Mouse (Mus musculus) thymus, adult 2 months (tissue): ENCODE results near the gene Clcnkb.
A peak's percentile ranks its signal among the peaks of the same experiment; 100 is the strongest.

ENCODE experiments used
- CTCF ChIP-seq: fragments of 200-500 bp; IDR thresholded peaks from 2 replicates; pipeline ENCODE4 v1.5.1; 2012; ENCODE audit warnings: mild to moderate bottlenecking, control low read depth, low read length, moderate library complexity, borderline replicate concordance; ENCODE audit not compliant: control insufficient read depth, poor library complexity, insufficient read depth; ENCODE audit errors: extremely low read depth
- POLR2A ChIP-seq: fragments of 200-500 bp; IDR thresholded peaks from 2 replicates; pipeline ENCODE4 v1.6.1; 2012; ENCODE audit warnings: mild to moderate bottlenecking, low read length, control low read depth, moderate library complexity; ENCODE audit not compliant: control insufficient read depth, poor library complexity, insufficient read depth; ENCODE audit errors: extremely low read depth

DNA sequence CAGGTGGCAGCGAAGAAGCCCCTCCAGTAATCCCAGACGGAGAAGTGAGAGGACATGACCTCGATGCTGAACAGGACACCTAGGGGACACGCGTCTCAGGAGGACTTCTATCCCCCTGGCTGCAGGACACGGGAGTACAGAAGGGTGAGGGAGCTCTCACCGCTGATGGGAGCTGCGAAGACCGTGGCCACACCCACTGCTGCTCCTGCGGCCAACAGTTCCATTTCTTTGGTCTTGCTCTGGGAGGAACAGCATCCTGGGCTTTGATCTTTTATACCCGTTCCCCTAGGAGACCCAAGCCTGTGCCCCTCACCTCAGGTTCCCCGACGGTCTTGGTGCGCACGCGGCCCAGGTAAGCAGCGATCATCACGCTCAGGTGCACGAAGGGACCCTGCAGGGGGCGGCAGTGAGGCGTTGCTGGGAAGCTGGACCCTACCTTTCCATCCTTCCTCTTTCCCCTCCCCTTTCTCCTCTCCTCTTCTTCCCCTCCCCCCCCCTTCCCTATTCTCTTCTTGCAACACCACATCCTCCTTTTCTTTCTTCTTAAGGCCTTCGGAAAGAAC, 4.3 kb downstream of the Clcnkb start:
- TF ChIP-seq CTCF: peak; percentile 43; the same call in 1 of the 2 replicates
- no peak for TF ChIP-seq POLR2A
